Mouse (Mus musculus) limb, embryonic 14.5 days (tissue): ENCODE results near the gene Vmn2r71. TPM values are rescaled to one million over a fixed set of nuclear protein-coding genes. Genes with fewer than 3 reads are reported as not detected.

ENCODE experiments used
- ATAC-seq: fragments of 200-750 bp; cut with Nextera tagmentation; 2 replicates; pipeline ENCODE4 v1.8.0; 2017; ENCODE audit warnings: low read depth, moderate number of reproducible peaks, moderate TSS enrichment; ENCODE audit not compliant: low FRiP score
- DNase-seq: peaks from one replicate; pipeline ENCODE4 v3.0.0-alpha.2; 2015; ENCODE audit warnings: low spot score
- H3K27ac ChIP-seq: fragments of 300-500 bp; sonication (generic); replicated peaks from 2 replicates; pipeline ENCODE4 v1.5.1; 2014; ENCODE audit warnings: low read depth, mild to moderate bottlenecking, low read length, moderate library complexity, mixed read lengths
- H3K27me3 ChIP-seq: fragments of 300-500 bp; sonication (generic); 2 replicates; pipeline ENCODE4 v1.6.1; 2014; ENCODE audit warnings: low read length, mixed read lengths; ENCODE audit not compliant: control insufficient read depth, insufficient read depth
- H3K36me3 ChIP-seq: fragments of 300-500 bp; sonication (generic); 2 replicates; pipeline ENCODE4 v1.6.1; 2014; ENCODE audit warnings: mild to moderate bottlenecking, low read length, moderate library complexity, mixed read lengths; ENCODE audit not compliant: control insufficient read depth, insufficient read depth
- H3K4me1 ChIP-seq: fragments of 300-500 bp; sonication (generic); 2 replicates; pipeline ENCODE4 v1.6.1; 2014; ENCODE audit warnings: antibody characterized with exemption, low read length, mixed read lengths; ENCODE audit not compliant: control insufficient read depth, insufficient read depth
- H3K4me2 ChIP-seq: fragments of 300-500 bp; sonication (generic); replicated peaks from 2 replicates; pipeline ENCODE4 v1.6.1; 2014; ENCODE audit warnings: low read depth, mild to moderate bottlenecking, low read length, moderate library complexity; ENCODE audit not compliant: severe bottlenecking
- H3K4me3 ChIP-seq: fragments of 300-500 bp; sonication (generic); replicated peaks from 2 replicates; pipeline ENCODE4 v1.5.1; 2014; ENCODE audit warnings: low read length
- H3K9ac ChIP-seq: fragments of 300-500 bp; sonication (generic); 2 replicates; pipeline ENCODE4 v1.6.1; 2014; ENCODE audit warnings: mild to moderate bottlenecking, low read depth, low read length, moderate library complexity; ENCODE audit not compliant: severe bottlenecking
- H3K9me3 ChIP-seq: fragments of 300-500 bp; sonication (generic); 2 replicates; pipeline ENCODE4 v1.6.1; 2016; ENCODE audit warnings: low read length; ENCODE audit not compliant: control insufficient read depth
- POLR2A ChIP-seq: fragments of 200-500 bp; IDR thresholded peaks from 2 replicates; pipeline ENCODE4 v1.8.0; 2012; ENCODE audit warnings: inconsistent platforms, mild to moderate bottlenecking, moderate library complexity, borderline replicate concordance; ENCODE audit not compliant: insufficient read depth, insufficient read length; ENCODE audit errors: extremely low read depth
- WGBS: fragments of 180-500 bp; shearing (Covaris S2); extraction: QIAGEN DNeasy Blood & Tissue Kit; methylation state at CpG from one replicate; pipeline ENCODE4 v1.1.7; 2014; 5-methylcytosine and 5-hydroxymethylcytosine counted together
- polyA plus RNA-seq, 2 experiments: library from polyadenylated mRNA; depleted of rRNA in 1 of 2; stranded (reverse) in 1 of 2; unstranded in 1 of 2; fragments of >200 nt; fragmentation: Nextera tagmentation in 1 of 2; extraction: Ambion mirVana in 1 of 2; gene quantifications; 2 replicates each; pipeline versions ENCODE4 v1.2.1 to v1.2.3; 2012 to 2014

Vmn2r71 gene
- not detected in 2 replicates for polyA plus RNA-seq (2012; rRNA removed)
- not detected in 2 replicates for polyA plus RNA-seq (2014; fragmentation: Nextera tagmentation; extraction: Ambion mirVana)

- no peak within 1 kb of the TSS for H3K4me2 ChIP-seq
- H3K9ac ChIP-seq = no peak within 1 kb of the TSS
- ATAC-seq = no peak
- DNase-seq = no peak
- 87% methylated on average over 5 of the region's 5 CpGs for WGBS
- no peaks in the 10 kb centered on the region for H3K36me3 ChIP-seq
- no peak for TF ChIP-seq POLR2A
- no peak within 1 kb of the TSS for H3K27ac ChIP-seq
- no peaks in the 10 kb centered on the region for H3K4me1 ChIP-seq
- H3K27me3 ChIP-seq = no peaks in the 10 kb centered on the region
- H3K9me3 ChIP-seq = no peaks in the 10 kb centered on the region
- no peak within 1 kb of the TSS for H3K4me3 ChIP-seq
Measured at GRCm38 (mm10) chr7:85562787-85563186, at the start of gene Vmn2r71. Gene Vmn2r71 (plus strand): TSS chr7:85563087.

- ATAC-seq (no peak), DNase-seq (no peak)
- Histone ChIP-seq H3K4me2 (no peak overlapping the region), H3K9me3 (peaks cover 9% of the 10 kb centered on the region; the same call in 1 of the 2 replicates), H3K27ac (no peak overlapping the region), H3K36me3 (no peaks in the 10 kb centered on the region), H3K9ac (no peak overlapping the region), H3K4me1 (no peaks in the 10 kb centered on the region), H3K4me3 (no peak overlapping the region), H3K27me3 (no peaks in the 10 kb centered on the region)
- whole genome bisulfite sequencing = 89% methylated on average over 2 of the region's 2 CpGs
- TF ChIP-seq POLR2A = no peak
Measured at GRCm38 (mm10) chr7:85542108-85542507, 20.8 kb upstream of the Vmn2r71 start.

- H3K27ac ChIP-seq = no peak overlapping the region
- WGBS = 68% methylated on average over 2 of the region's 2 CpGs
- H3K36me3 ChIP-seq = no peaks in the 10 kb centered on the region
- DNase-seq (no peak), ATAC-seq (no peak)
- H3K4me3 ChIP-seq = no peak overlapping the region
- H3K4me2 ChIP-seq = no peak overlapping the region
- H3K9ac ChIP-seq = no peak overlapping the region
- no peak for TF ChIP-seq POLR2A
- H3K4me1 ChIP-seq = no peaks in the 10 kb centered on the region
- no peaks in the 10 kb centered on the region for H3K27me3 ChIP-seq
- H3K9me3 ChIP-seq = peaks cover 9% of the 10 kb centered on the region; the same call in 1 of the 2 replicates
Measured at GRCm38 (mm10) chr7:85543118-85543517, 19.8 kb upstream of the Vmn2r71 start.

GRCm38 (mm10) chr7:85569092-85569491 is 6.2 kb downstream of the Vmn2r71 start, which contains the start of gene Vmn2r70:
Gene Vmn2r70 (minus strand): TSS chr7:85569192.
- no peak within 1 kb of the TSS for H3K27ac ChIP-seq
- no peaks in the 10 kb centered on the region for H3K9me3 ChIP-seq
- no peak for TF ChIP-seq POLR2A
- H3K27me3 ChIP-seq = no peaks in the 10 kb centered on the region
- no peak within 1 kb of the TSS for H3K4me2 ChIP-seq
- ATAC-seq (no peak), DNase-seq (no peak)
- no peak within 1 kb of the TSS for H3K4me3 ChIP-seq
- H3K4me1 ChIP-seq = no peaks in the 10 kb centered on the region
- 88% methylated on average over 2 of the region's 2 CpGs for WGBS
- H3K36me3 ChIP-seq = no peaks in the 10 kb centered on the region
- no peak within 1 kb of the TSS for H3K9ac ChIP-seq

Other genes with a start within 250 kb of the Vmn2r71 start
- not detected in 2 replicates for gene Vmn2r69, start 147.2 kb upstream of the Vmn2r71 start, polyA plus RNA-seq (2012; rRNA removed)
- gene Vmn2r69, start 147.2 kb upstream of the Vmn2r71 start, polyA plus RNA-seq (2014; fragmentation: Nextera tagmentation; extraction: Ambion mirVana) = not detected in 2 replicates
- gene Vmn2r70, start 6.1 kb downstream of the Vmn2r71 start, polyA plus RNA-seq (2012; rRNA removed) = not detected in 2 replicates
- gene Vmn2r70, start 6.1 kb downstream of the Vmn2r71 start, polyA plus RNA-seq (2014; fragmentation: Nextera tagmentation; extraction: Ambion mirVana) = not detected in 2 replicates
- not detected in 2 replicates for gene Vmn2r72, start 192.0 kb downstream of the Vmn2r71 start, polyA plus RNA-seq (2012; rRNA removed)
- gene Vmn2r72, start 192.0 kb downstream of the Vmn2r71 start, polyA plus RNA-seq (2014; fragmentation: Nextera tagmentation; extraction: Ambion mirVana) = not detected in 2 replicates